21 mouse cellular contexts compared by ENCODE assay signal in the genomic region with DNA sequence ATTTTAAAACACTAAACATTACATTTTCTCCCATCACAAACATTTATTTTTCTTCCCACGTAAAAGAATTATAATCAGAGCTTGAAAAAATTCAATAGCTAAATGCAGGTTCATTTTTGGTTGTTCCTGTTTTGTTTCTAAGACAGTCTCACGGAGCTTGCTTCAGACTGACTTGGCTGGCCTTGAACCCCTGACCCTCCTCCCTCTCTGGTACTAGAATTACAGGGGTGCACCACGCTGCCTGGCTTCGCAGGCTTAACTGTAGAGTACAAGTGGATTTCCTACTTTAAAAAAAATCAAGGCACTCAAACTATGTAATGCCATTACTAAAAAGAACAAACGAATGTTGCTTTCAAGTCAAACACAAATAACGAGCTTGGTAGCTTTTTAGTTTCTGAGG. TPM values are rescaled to one million over a fixed set of nuclear protein-coding genes. Genes with fewer than 3 reads are reported as not detected.
A peak's percentile ranks its signal among the peaks of the same experiment; 100 is the strongest.
DNase-seq lines count a peak whose midpoint lies in the region; ATAC-seq and TF ChIP-seq lines count a peak whose summit lies in the region.
"Had no signal": no experiment of that assay in that cellular context is flagged by ENCODE, and none has a peak within 500 bp of the region (broad histone marks: within the 10 kb centered on the region; RNA-seq: fewer than 3 reads in every experiment).

No protein-coding gene starts in this region.

- no peaks in the 10 kb centered on the region for H3K27me3 ChIP-seq in lung, embryonic 14.5 days (ENCODE audit: insufficient read depth, low read length)
- H3K27me3 ChIP-seq in lung, postnatal 0 days (replicated peaks; ENCODE audit: insufficient read depth, low read length), result no peaks in the 10 kb centered on the region
- H3K27me3 ChIP-seq: embryonic facial prominence, embryonic 13.5 days; forebrain, embryonic 12.5 days; hindbrain, embryonic 12.5 days had no signal

- peaks cover 3% of the 10 kb centered on the region; the same call in 1 of the 2 replicates for H3K4me1 ChIP-seq in lung, embryonic 14.5 days (ENCODE audit: insufficient read depth)
- no peaks in the 10 kb centered on the region for H3K4me1 ChIP-seq in lung, postnatal 0 days (ENCODE audit: insufficient read depth, low read depth, low read length)
- H3K4me1 ChIP-seq: embryonic facial prominence, embryonic 13.5 days; forebrain, embryonic 12.5 days; hindbrain, embryonic 12.5 days had no signal

- 52% methylated on average over 6 of the region's 6 CpGs for WGBS in lung, embryonic 14.5 days
- 45% methylated on average over 6 of the region's 6 CpGs for WGBS in lung, postnatal 0 days

- no peak for TF ChIP-seq EP300 in lung, postnatal 0 days (IDR thresholded peaks at IDR 0.05)

- TF ChIP-seq CTCF in lung, embryonic 14.5 days (IDR thresholded peaks at IDR 0.05; ENCODE audit: low read depth), result no peak
- TF ChIP-seq CTCF in lung, postnatal 0 days (IDR thresholded peaks at IDR 0.05), result no peak

- no peak for ATAC-seq in lung, embryonic 14.5 days (ENCODE audit: insufficient read depth)
- no peak for ATAC-seq in lung, postnatal 0 days
- ATAC-seq: inflammation-experienced regulatory T-cells, adult 6 months had no signal

- H3K9me3 ChIP-seq in lung, embryonic 14.5 days (ENCODE audit: low read depth, low read length), result no peaks in the 10 kb centered on the region
- H3K9me3 ChIP-seq in lung, postnatal 0 days (ENCODE audit: low read length), result no peaks in the 10 kb centered on the region
- H3K9me3 ChIP-seq: embryonic facial prominence, embryonic 13.5 days; forebrain, embryonic 12.5 days; heart, embryonic 10.5 days; hindbrain, embryonic 12.5 days had no signal

- no peak overlapping the region for H3K27ac ChIP-seq in lung, embryonic 14.5 days (ENCODE audit: low read depth)
- H3K27ac ChIP-seq in lung, postnatal 0 days (ENCODE audit: low read length), result no peak overlapping the region
- H3K27ac ChIP-seq: embryonic facial prominence, embryonic 13.5 days; forebrain, embryonic 12.5 days; heart, embryonic 10.5 days; hindbrain, embryonic 12.5 days had no signal

- DNase-seq in adrenal gland, adult (ENCODE audit: inconsistent age in 2 of 2, low spot score in 1 of 2), result peak; percentile 42 to 52
- DNase-seq in adrenal gland, postnatal 4 days (ENCODE audit: low spot score in 2 of 2), result no peak
- peak; percentile 3 for DNase-seq in lung, embryonic 14.5 days
- no peak for DNase-seq in lung, postnatal 0 days (ENCODE audit: low spot score)
- DNase-seq in testis, postnatal 10 days (ENCODE audit: low spot score), result peak; percentile 47
- DNase-seq in testis, postnatal 14 days (ENCODE audit: low spot score), result no peak
- DNase-seq in adrenal gland, postnatal 36 days, result peak; percentile 44 to 65
- DNase-seq in spleen, postnatal 36 days (ENCODE audit: low spot score in 2 of 2), result no peak
- DNase-seq: cerebellum, adult 11 months; cerebellum, adult 8-10 months; cerebellum, postnatal 14 days; embryo, embryonic 11 days; gastrocnemius, postnatal 10 days; heart, adult 18-20 months; heart, postnatal 10 days; heart, postnatal 4 days had no signal

- no peak overlapping the region for H3K4me3 ChIP-seq in lung, embryonic 14.5 days (ENCODE audit: low read depth, low read length)
- no peak overlapping the region for H3K4me3 ChIP-seq in lung, postnatal 0 days (ENCODE audit: low read depth, low read length)
- H3K4me3 ChIP-seq: embryonic facial prominence, embryonic 13.5 days; forebrain, embryonic 12.5 days; heart, embryonic 10.5 days; hindbrain, embryonic 12.5 days had no signal

- H3K36me3 ChIP-seq in lung, embryonic 14.5 days (ENCODE audit: insufficient read depth), result no peaks in the 10 kb centered on the region
- no peaks in the 10 kb centered on the region for H3K36me3 ChIP-seq in lung, postnatal 0 days (ENCODE audit: insufficient read depth, low read length)
- H3K36me3 ChIP-seq: embryonic facial prominence, embryonic 13.5 days; forebrain, embryonic 12.5 days; heart, embryonic 10.5 days; hindbrain, embryonic 12.5 days had no signal

- no peak overlapping the region for H3K9ac ChIP-seq in lung, embryonic 14.5 days
- no peak overlapping the region for H3K9ac ChIP-seq in lung, postnatal 0 days (replicated peaks; ENCODE audit: low read depth)
- H3K9ac ChIP-seq: embryonic facial prominence, embryonic 13.5 days; forebrain, embryonic 12.5 days; hindbrain, embryonic 12.5 days had no signal

- H3K4me2 ChIP-seq in lung, embryonic 14.5 days, result no peak overlapping the region
- H3K4me2 ChIP-seq in lung, postnatal 0 days (replicated peaks; ENCODE audit: low read depth, low read length), result no peak overlapping the region
- H3K4me2 ChIP-seq: embryonic facial prominence, embryonic 13.5 days; forebrain, embryonic 12.5 days; hindbrain, embryonic 12.5 days had no signal

RNA-seq across cellular contexts. Expression of a gene that starts 42.8 kb away (rescaled TPM):
- 100 to 1,000 TPM; 127 to 187 TPM for total RNA-seq in adrenal gland, postnatal 4 days (2021)
- 266 and 268 TPM in 2 replicates for polyA plus RNA-seq in lung, embryonic 14.5 days (2014; fragmentation: Nextera tagmentation; extraction: Ambion mirVana)
- polyA plus RNA-seq in lung, postnatal 0 days (2015; fragmentation: Nextera tagmentation; extraction: Ambion mirVana), result 107 and 117 TPM in 2 replicates
- 100 to 1,000 TPM; 137 to 199 TPM for total RNA-seq in adrenal gland, postnatal 36 days (2021)

Comparison
In these comparisons a context has a peak if more than half of its experiments do, and no peak if none do; other contexts are left out.
1. DNase-seq: peak in adrenal gland, adult (2 of 2), lung, embryonic 14.5 days (single experiment), testis, postnatal 10 days (single experiment) and adrenal gland, postnatal 36 days (2 of 2); none in adrenal gland, postnatal 4 days (0 of 2), lung, postnatal 0 days (single experiment), testis, postnatal 14 days (single experiment) and spleen, postnatal 36 days (0 of 2).